Mouse (Mus musculus): ENCODE measurements around the gene Sgsm3. TPM values are rescaled to one million over a fixed set of nuclear protein-coding genes. Genes with fewer than 3 reads are reported as not detected.

The Sgsm3 gene
- polyA plus RNA-seq (2017; shearing (Covaris generic)) = 5.8 TPM

GRCm38 (mm10) chr15:80977620-80978334 lies at the start of gene Sgsm3:
TSS of gene Sgsm3 (plus strand) at chr15:80977765.

GRCm38 (mm10) chr15:80948145-80949135 lies 29.1 kb upstream of the Sgsm3 start, which contains the start of gene Adsl:
TSS of gene Adsl (plus strand) at chr15:80948490.

Other genes starting within 250 kb of the Sgsm3 start
- 182 TPM for gene Adsl, start 29.3 kb upstream of the Sgsm3 start, polyA plus RNA-seq (2017; shearing (Covaris generic))
- 123 TPM for gene Mrtfa, start 213.0 kb downstream of the Sgsm3 start, polyA plus RNA-seq (2017; shearing (Covaris generic))

All from CD4-positive, CD25-positive, alpha-beta regulatory T cell, adult 9 weeks (primary cell).